Mouse (Mus musculus): ENCODE data around the gene Cerkl. TPM values are rescaled to one million over a fixed set of nuclear protein-coding genes. Genes with fewer than 3 reads are reported as not detected.

The Cerkl gene
- total RNA-seq (2021), result 1 to 10 TPM; 1.7 to 2.1 TPM
- long read RNA-seq, experiment 1, partial matches to known transcripts, result 0 of 1 reads
- long read RNA-seq, experiment 1, other reads (novel, unspliced or antisense), result 1 of 1 reads
- long read RNA-seq, experiment 2, partial matches to known transcripts, result 0 of 1 reads
- long read RNA-seq, experiment 2, other reads (novel, unspliced or antisense), result 1 of 1 reads

- DNase-seq (ENCODE audit: low spot score in 2 of 2), result no peak
These were observed at the start of gene Cerkl, which contains the start of gene Neurod1 for GRCm38 (mm10) chr2:79456575-79457349. Cerkl (minus strand) TSS chr2:79456785. Neurod1 (minus strand) TSS chr2:79456751.

DNA sequence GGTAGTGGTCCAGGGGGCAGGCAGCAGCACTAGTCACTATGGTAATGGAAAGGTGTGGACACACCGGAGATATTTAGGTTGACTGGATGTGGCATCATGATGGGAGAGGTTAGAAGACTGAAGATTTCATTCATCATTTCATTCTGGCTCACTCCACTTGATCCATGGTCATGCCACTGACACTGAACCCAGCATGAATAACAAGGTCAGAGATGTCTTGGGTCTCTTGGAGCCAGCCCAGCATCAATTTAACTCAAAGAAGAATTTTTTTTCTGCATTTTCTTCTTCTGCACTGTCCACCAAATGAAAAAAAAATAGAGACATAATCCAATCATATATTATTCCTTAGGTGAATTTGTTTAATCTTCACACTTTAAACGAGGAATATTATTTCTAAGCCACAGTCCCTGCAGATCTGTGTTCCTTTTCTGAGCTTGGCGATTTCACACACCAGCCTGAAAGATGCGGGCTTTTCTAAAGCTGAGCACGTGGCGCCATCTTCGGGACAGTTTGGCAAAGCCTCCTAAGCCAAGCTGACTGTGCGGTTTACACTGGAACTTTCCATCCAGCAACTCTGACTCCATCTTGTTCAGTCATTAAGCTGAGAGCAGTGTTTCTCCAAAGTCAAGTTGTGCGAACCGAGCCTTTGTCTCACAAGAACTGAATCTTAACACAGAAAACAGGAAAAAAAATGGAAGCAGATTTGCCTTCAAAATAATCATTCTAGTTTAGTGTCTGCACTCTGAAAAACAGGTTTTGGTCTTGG is 42.6 kb upstream of the Cerkl start:
- peak in 1 of 2 experiments; percentile 20 for DNase-seq (ENCODE audit: low spot score in 2 of 2)

DNA sequence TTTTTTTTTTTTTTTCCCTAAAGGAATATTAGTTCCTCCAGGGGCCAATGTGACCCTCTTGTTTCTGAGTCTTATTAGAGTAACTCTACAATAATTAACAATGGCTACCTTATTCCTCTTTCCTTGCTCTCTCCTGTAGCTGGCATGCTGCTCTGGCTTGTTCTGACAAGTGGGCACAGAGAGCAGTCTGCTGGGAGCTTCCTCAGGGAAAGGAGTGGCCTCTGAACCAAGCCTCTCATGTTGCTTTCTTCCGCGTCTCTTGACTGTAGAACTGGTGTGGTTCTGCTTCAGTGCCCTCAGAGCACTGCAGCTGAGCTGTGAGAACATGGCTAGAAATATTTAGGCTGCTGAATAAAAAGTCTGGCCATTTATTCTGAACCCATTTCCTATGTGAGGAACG is 28.5 kb upstream of the Cerkl start:
- no peak for DNase-seq (ENCODE audit: low spot score in 2 of 2)

- no peak for DNase-seq (ENCODE audit: low spot score in 2 of 2)
These were observed 25.9 kb upstream of the Cerkl start for GRCm38 (mm10) chr2:79482511-79482910.

- no peak for DNase-seq (ENCODE audit: low spot score in 2 of 2)
These were observed 5.8 kb upstream of the Cerkl start for GRCm38 (mm10) chr2:79462411-79462810.

DNA sequence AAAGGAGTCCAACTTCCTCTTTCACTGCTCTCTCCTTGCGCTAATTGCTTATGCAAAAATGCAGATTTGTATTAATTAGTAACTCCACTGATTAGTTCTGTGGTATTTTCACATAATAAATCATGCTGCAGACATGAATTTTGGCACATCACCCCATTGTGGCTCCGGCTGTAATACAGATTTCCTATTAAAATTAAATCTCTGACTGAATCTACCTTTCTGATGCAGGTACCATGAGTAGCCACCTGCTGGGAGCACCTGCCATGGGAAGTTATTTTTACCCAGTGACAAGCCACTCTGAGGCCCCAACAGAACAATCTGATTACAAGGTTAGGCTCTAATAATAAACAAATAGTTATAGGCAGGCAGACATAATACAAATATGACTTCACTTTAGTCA is 5.3 kb upstream of the Cerkl start:
- DNase-seq (ENCODE audit: low spot score in 2 of 2), result no peak

- no peak for DNase-seq (ENCODE audit: low spot score in 2 of 2)
These were observed 4.0 kb upstream of the Cerkl start for GRCm38 (mm10) chr2:79460586-79460985.

GRCm38 (mm10) chr2:79460107-79460506 is 3.5 kb upstream of the Cerkl start:
- no peak for DNase-seq (ENCODE audit: low spot score in 2 of 2)

DNA sequence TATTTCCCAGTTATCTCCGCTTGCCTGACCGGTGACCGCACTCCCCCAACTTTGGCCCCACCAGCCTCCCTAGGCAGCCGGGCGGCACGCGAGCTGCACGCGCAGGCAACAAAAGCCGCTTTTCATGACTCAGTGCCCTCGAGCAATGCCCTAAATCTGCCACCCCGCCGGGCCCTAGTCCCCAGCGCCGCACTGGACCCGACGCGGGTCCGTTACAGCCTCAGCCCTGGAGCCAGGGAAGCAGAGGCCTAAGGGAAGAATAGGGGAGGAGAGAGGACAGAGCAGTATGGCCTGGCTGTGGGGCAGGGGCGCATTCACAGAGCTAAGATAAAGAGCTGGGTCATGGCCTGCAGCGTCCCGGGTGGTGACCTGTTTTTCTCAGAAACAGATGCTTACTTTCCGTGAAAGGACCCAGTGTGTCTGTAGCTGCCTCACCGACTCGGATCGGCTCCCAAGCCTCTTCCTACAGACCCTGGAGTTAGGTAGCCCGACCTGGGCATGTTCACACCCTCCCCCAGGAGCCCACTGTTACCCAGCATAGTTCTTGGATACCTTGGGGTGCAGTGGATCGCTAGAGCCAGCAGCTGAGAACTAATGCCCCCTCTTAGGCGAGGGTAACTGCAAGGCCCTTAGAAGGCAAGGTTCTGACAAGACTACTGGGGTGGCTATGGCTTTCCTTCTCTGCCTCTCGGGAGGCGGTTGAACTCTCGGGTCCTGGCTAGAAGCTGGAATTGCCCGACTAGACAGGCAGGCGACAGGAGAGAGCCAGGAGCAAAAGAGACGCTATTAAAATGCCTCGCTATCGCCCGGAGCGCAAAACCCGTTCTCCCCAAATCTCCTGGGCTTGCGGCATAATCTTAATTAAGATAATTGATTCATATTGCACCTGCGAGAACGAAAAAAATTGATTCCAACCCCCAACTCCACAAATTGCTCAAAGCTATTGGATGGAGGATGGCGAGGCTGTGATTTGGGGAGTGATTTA is 2.8 kb upstream of the Cerkl start:
- DNase-seq (ENCODE audit: low spot score in 2 of 2), result no peak

- DNase-seq (ENCODE audit: low spot score in 2 of 2), result no peak
These were observed 1.3 kb upstream of the Cerkl start for GRCm38 (mm10) chr2:79457932-79458331.

- no peak for DNase-seq (ENCODE audit: low spot score in 2 of 2)
These were observed 849 bp upstream of the Cerkl start for GRCm38 (mm10) chr2:79457434-79457833.

GRCm38 (mm10) chr2:79455646-79456045 is 939 bp downstream of the Cerkl start:
- no peak for DNase-seq (ENCODE audit: low spot score in 2 of 2)

- DNase-seq (ENCODE audit: low spot score in 2 of 2), result no peak
These were observed 1.7 kb downstream of the Cerkl start for GRCm38 (mm10) chr2:79454786-79455446.

DNA sequence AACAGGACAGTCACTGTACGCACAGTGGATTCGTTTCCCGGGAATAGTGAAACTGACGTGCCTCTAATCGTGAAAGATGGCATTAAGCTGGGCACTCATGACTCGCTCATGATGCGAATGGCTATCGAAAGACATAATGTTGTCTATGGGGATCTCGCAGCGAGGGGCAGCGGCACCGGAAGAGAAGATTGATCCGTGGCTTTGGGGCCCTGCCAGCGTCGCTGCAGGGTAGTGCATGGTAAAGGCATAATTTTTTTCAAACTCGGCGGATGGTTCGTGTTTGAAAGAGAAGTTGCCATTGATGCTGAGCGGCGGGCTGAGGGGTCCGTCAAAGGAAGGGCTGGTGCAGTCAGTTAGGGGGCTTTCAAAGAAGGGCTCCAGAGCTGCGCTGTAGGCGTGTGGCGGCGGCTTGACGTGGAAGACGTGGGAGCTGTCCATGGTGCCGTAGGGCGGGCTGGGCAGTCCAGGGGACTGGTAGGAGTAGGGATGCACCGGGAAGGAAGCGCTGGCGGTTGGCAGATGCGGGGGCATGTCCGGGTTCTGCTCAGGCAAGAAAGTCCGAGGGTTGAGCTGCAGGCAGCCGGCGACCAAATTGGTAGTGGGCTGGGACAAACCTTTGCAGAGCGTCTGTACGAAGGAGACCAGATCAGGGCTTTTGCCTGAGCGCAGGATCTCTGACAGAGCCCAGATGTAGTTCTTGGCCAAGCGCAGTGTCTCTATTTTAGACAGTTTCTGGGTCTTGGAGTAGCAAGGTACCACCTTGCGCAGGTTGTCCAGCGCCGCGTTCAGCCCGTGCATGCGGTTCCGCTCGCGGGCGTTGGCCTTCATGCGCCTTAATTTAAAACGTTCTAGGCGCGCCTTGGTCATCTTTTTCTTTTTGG is 2.4 kb downstream of the Cerkl start:
- DNase-seq (ENCODE audit: low spot score in 2 of 2), result peak; percentile 58 to 71

- no peak for DNase-seq (ENCODE audit: low spot score in 2 of 2)
These were observed 5.1 kb downstream of the Cerkl start for GRCm38 (mm10) chr2:79451438-79451837.

- no peak for DNase-seq (ENCODE audit: low spot score in 2 of 2)
These were observed 5.7 kb downstream of the Cerkl start for GRCm38 (mm10) chr2:79450684-79451394.

DNA sequence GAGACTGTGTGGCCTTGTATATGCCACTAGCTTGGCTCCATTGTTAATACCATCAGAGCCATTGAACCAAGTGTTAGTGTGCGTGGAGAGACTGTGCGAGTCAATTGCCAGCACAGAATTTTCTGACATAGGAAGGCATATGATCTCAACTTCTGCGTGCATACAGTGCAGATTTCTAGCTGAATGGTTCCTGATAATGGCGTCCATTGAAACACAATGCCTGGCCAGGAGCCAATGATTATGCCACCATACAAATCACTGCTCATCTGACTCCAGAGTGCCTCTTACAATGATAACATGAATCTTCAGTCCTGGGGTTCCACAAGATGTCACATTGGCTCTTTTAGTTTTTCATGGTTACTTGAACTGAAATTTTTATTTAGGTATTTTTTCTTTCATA is 7.2 kb downstream of the Cerkl start:
- DNase-seq (ENCODE audit: low spot score in 2 of 2), result no peak

DNA sequence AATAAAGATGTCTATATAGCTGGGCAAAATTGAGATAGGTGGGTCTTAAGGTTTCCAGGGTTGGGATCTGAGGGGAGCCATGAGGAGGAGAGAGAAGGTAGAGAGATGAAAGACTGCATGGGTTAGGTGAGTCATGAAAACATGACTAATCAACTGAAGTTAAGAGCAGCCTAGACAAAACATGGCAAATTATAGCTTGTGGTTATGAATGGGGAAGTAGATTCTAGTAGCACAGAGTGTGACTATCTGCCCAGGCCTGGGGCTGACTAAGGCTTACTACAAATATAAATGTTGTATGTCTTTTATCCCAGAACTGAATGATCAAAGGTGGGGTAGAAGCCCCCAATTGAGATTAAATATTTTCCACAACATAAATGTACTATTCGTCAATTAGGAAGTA is 9.4 kb downstream of the Cerkl start:
- no peak for DNase-seq (ENCODE audit: low spot score in 2 of 2)
